Mouse (Mus musculus) erythroblast, adult 5-6 weeks (primary cell): ENCODE data around the gene Sh2d7. TPM values are rescaled to one million over a fixed set of nuclear protein-coding genes. Genes with fewer than 3 reads are reported as not detected.

Experiments
- total RNA-seq, 2 experiments: library from RNA; stranded (forward) in 1 of 2; stranded (reverse) in 1 of 2; fragments of 150-400 nt in 1 of 2; fragments of 200-764, 138-1000 nt in 1 of 2; gene quantifications; 2 replicates each; pipeline versions ENCODE4 v1.2.3 to v1.2.4; 2015 to 2017; ENCODE audit warnings: low replicate concordance in 2 of 2

The Sh2d7 gene
- total RNA-seq, 2 experiments from 2014 or later: not detected

Other genes with a start within 250 kb of the Sh2d7 start
- gene Dmxl2, start 37.4 kb upstream of the Sh2d7 start, total RNA-seq (2015; ENCODE audit: low replicate concordance): 7.1 and 11.1 TPM in 2 replicates
- gene Dmxl2, start 37.4 kb upstream of the Sh2d7 start, total RNA-seq (2017; ENCODE audit: low replicate concordance): 5.7 and 5.9 TPM in 2 replicates
- gene Cib2, start 21.2 kb downstream of the Sh2d7 start, total RNA-seq (2015; ENCODE audit: low replicate concordance): 2.5 and 4.6 TPM in 2 replicates
- gene Cib2, start 21.2 kb downstream of the Sh2d7 start, total RNA-seq (2017; ENCODE audit: low replicate concordance): 1.2 and 2.1 TPM in 2 replicates
- gene Idh3a, start 47.4 kb downstream of the Sh2d7 start, total RNA-seq (2015; ENCODE audit: low replicate concordance): 19.6 and 33.4 TPM in 2 replicates
- gene Idh3a, start 47.4 kb downstream of the Sh2d7 start, total RNA-seq (2017; ENCODE audit: low replicate concordance): 12.0 and 16.0 TPM in 2 replicates
- gene Acsbg1, start 122.9 kb downstream of the Sh2d7 start, total RNA-seq (2015; ENCODE audit: low replicate concordance): not detected in 2 replicates
- not detected in 2 replicates for gene Acsbg1, start 122.9 kb downstream of the Sh2d7 start, total RNA-seq (2017; ENCODE audit: low replicate concordance)
- gene Dnaja4, start 159.9 kb downstream of the Sh2d7 start, total RNA-seq (2015; ENCODE audit: low replicate concordance): 82.2 and 100 TPM in 2 replicates
- 142 and 162 TPM in 2 replicates for gene Dnaja4, start 159.9 kb downstream of the Sh2d7 start, total RNA-seq (2017; ENCODE audit: low replicate concordance)
- gene Wdr61, start 195.5 kb downstream of the Sh2d7 start, total RNA-seq (2015; ENCODE audit: low replicate concordance): 22.8 and 49.2 TPM in 2 replicates
- 18.7 and 22.6 TPM in 2 replicates for gene Wdr61, start 195.5 kb downstream of the Sh2d7 start, total RNA-seq (2017; ENCODE audit: low replicate concordance)
- gene Crabp1, start 225.8 kb downstream of the Sh2d7 start, total RNA-seq (2015; ENCODE audit: low replicate concordance): not detected in 2 replicates
- gene Crabp1, start 225.8 kb downstream of the Sh2d7 start, total RNA-seq (2017; ENCODE audit: low replicate concordance): not detected in 2 replicates